Mouse (Mus musculus) bone marrow, adult 2 months (tissue): ENCODE results near the gene Tspan8.

Source experiments
- CTCF ChIP-seq: fragments of 200-500 bp; IDR thresholded peaks from 2 replicates; pipeline ENCODE4 v1.5.1; 2011; ENCODE audit warnings: low read length, control low read depth; ENCODE audit not compliant: control insufficient read depth, insufficient read depth
- POLR2A ChIP-seq: fragments of 200-500 bp; IDR thresholded peaks from 2 replicates; pipeline ENCODE4 v1.6.1; 2011; ENCODE audit warnings: low read depth, mild to moderate bottlenecking, control low read depth, low read length, borderline replicate concordance; ENCODE audit not compliant: control insufficient read depth

DNA sequence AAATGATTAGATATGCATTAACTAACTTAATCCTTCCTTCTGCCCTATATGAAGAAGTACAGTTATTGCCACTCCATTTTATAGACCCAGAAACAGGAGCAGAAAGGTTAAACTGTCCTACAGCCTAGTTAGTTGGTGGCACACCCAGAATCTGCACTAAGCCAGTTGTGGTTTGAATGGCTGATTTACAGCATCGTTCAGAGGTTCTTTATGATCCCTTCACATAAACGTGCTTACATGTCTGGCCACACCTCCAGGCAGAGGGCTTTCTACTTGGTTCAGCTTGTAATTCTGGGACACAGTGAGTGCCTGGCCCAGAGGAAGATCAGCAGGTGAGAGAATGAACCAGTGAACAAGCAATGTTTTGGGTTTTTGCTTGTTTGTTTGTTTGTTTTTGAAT is 33.4 kb upstream of the Tspan8 start:
- no peak for TF ChIP-seq CTCF
- TF ChIP-seq POLR2A: no peak
